Mouse (Mus musculus): Measurements from ENCODE around the gene Pax7. TPM values are rescaled to one million over a fixed set of nuclear protein-coding genes. Genes with fewer than 3 reads are reported as not detected.

Pax7 gene
- polyA plus RNA-seq, 1 experiment from 2014 or later, result 6.5 TPM

DNA sequence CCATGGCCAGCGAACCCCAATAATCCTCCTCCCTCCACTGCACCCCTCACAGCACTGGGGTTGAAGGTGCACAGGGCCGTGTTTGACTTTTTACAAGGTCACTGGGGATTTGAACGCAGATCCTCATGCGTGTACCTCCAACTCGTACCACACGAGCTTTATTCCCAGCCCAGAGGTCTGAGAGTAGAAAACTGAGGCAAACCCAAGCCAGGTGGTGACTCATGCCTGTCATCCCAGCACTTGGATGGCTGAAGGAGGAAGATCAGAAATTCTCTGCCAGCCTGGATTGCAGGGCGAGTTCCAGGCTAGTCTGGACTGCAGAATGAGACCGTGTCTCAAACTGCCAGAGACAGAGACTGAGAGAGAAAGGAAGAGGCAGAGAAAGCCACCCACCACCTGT is 28.4 kb downstream of the Pax7 start:
- WGBS, result 84% methylated on average over 8 of the region's 8 CpGs

DNA sequence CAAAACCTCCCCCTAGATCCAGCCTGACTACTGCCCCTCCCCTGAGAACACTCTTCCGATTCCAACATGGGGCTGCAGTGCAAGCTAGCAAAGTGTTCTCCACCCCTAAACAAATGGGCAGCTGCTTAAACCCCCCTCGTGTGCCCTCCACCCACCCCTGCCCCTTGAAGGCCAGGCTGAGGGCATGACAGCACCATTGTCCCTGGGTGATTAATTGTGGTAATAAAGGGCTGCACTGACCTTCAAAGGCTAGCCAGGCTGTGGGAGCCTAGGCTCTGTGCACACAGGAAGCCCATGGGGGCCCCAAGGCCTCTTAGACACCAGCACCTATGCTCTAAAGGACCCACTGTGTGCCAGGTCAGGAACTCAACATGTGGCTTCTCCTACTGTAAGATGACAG is 29.3 kb downstream of the Pax7 start:
- Histone ChIP-seq H3K36me3 (no peaks in the 10 kb centered on the region), H3K27me3 (peaks cover 80% of the 10 kb centered on the region), H3K9ac (replicated peaks) (no peak overlapping the region), H3K27ac (no peak overlapping the region), H3K4me1 (replicated peaks) (peaks cover 60% of the 10 kb centered on the region), H3K4me3 (replicated peaks) (no peak overlapping the region), H3K9me3 (no peaks in the 10 kb centered on the region), H3K4me2 (replicated peaks) (no peak overlapping the region)
- no peak for ATAC-seq
- 38% methylated on average over 2 of the region's 2 CpGs for WGBS

More for the DNA sequence above, 28.4 kb downstream of the Pax7 start:
- Histone ChIP-seq H3K27ac (no peak overlapping the region), H3K9me3 (no peaks in the 10 kb centered on the region), H3K4me1 (replicated peaks) (peaks cover 66% of the 10 kb centered on the region), H3K4me3 (replicated peaks) (no peak overlapping the region), H3K4me2 (replicated peaks) (no peak overlapping the region), H3K36me3 (no peaks in the 10 kb centered on the region), H3K9ac (replicated peaks) (no peak overlapping the region), H3K27me3 (peaks cover 82% of the 10 kb centered on the region)
- no peak for ATAC-seq

- Histone ChIP-seq H3K4me3 (replicated peaks) (no peak overlapping the region), H3K27me3 (peaks cover 84% of the 10 kb centered on the region), H3K27ac (no peak overlapping the region), H3K9me3 (no peaks in the 10 kb centered on the region), H3K4me2 (replicated peaks) (no peak overlapping the region), H3K4me1 (replicated peaks) (peaks cover 31% of the 10 kb centered on the region), H3K36me3 (no peaks in the 10 kb centered on the region), H3K9ac (replicated peaks) (no peak overlapping the region)
- WGBS, result 74% methylated on average over 9 of the region's 10 CpGs
- no peak for ATAC-seq
Measured at GRCm38 (mm10) chr4:139799436-139800100, 33.8 kb downstream of the Pax7 start.

GRCm38 (mm10) chr4:139797344-139797743 is 36.0 kb downstream of the Pax7 start:
- no peak overlapping the region for H3K9ac ChIP-seq (replicated peaks)
- peaks cover 69% of the 10 kb centered on the region for H3K27me3 ChIP-seq
- H3K36me3 ChIP-seq, result no peaks in the 10 kb centered on the region
- WGBS, result 71% methylated on average over 4 of the region's 4 CpGs
- no peak overlapping the region for H3K27ac ChIP-seq
- peaks cover 42% of the 10 kb centered on the region for H3K4me1 ChIP-seq (replicated peaks)
- no peak overlapping the region for H3K4me3 ChIP-seq (replicated peaks)
- H3K9me3 ChIP-seq, result no peaks in the 10 kb centered on the region
- ATAC-seq, result no peak
- no peak overlapping the region for H3K4me2 ChIP-seq (replicated peaks)

- Histone ChIP-seq H3K27ac (no peak overlapping the region), H3K4me3 (replicated peaks) (no peak overlapping the region), H3K9ac (replicated peaks) (no peak overlapping the region), H3K4me2 (replicated peaks) (no peak overlapping the region), H3K36me3 (no peaks in the 10 kb centered on the region), H3K9me3 (no peaks in the 10 kb centered on the region), H3K4me1 (replicated peaks) (peaks cover 50% of the 10 kb centered on the region), H3K27me3 (peaks cover 59% of the 10 kb centered on the region)
- 44% methylated on average over 9 of the region's 9 CpGs for WGBS
- no peak for ATAC-seq
Measured at GRCm38 (mm10) chr4:139796115-139796514, 37.2 kb downstream of the Pax7 start.

GRCm38 (mm10) chr4:139791168-139791567 is 42.2 kb downstream of the Pax7 start:
- no peak for ATAC-seq
- H3K4me3 ChIP-seq (replicated peaks), result no peak overlapping the region
- H3K4me2 ChIP-seq (replicated peaks), result no peak overlapping the region
- no peaks in the 10 kb centered on the region for H3K36me3 ChIP-seq
- H3K9ac ChIP-seq (replicated peaks), result no peak overlapping the region
- H3K9me3 ChIP-seq, result no peaks in the 10 kb centered on the region
- 47% methylated on average over 8 of the region's 8 CpGs for WGBS
- no peak overlapping the region for H3K27ac ChIP-seq
- peaks cover 34% of the 10 kb centered on the region for H3K27me3 ChIP-seq
- peaks cover 55% of the 10 kb centered on the region for H3K4me1 ChIP-seq (replicated peaks)

DNA sequence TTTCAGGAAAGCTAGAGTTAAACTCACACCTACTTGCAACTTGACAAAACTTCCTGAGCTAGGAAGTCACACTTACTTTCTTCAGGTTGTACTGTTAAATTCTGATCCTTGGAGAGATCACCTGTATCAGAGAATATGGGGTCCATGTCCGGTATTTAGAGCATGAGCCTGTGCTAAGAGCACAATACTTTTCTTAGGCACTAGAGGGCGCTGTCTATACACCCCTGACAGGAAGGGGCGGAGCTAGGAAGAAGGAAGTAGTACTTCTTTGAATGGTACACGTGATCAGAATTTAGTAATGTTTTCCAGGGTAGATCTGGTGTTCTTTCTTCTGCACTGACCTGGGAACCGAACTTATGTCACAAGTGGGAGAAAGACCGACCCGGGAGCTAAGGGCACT is 43.6 kb downstream of the Pax7 start:
- Histone ChIP-seq H3K27ac (no peak overlapping the region), H3K9me3 (no peaks in the 10 kb centered on the region), H3K4me2 (replicated peaks) (no peak overlapping the region), H3K9ac (replicated peaks) (no peak overlapping the region), H3K36me3 (no peaks in the 10 kb centered on the region), H3K4me3 (replicated peaks) (no peak overlapping the region), H3K4me1 (replicated peaks) (peaks cover 50% of the 10 kb centered on the region), H3K27me3 (peaks cover 27% of the 10 kb centered on the region)
- 81% methylated on average over 7 of the region's 7 CpGs for WGBS
- ATAC-seq, result no peak

DNA sequence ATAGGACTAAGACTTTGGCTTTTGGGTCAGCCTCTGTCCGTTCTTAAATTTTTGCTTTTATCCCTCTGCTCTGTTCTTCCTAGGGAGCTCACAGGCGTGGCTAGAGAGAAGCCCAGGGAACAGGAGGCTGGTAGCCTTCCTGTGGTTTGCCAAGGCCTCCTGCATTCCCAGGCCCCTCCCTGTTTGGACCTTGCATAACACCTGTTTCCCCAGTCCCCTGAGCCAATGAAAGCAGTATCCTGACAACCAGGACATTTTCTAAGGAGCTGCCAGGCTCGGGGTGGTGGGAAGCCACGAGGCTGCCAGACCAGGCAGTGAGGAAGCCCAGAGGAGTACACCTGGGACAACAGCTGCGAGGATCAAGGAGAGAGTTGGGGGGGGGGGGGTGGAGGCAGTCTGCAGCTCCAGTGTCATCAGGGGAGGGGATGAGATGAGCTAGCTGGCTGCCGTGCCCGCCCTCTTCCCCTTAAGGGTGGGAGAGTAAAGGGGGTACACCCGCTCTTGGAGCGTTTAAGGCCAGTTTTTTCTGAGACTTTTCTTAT is 50.3 kb downstream of the Pax7 start:
- Histone ChIP-seq H3K4me3 (replicated peaks) (no peak overlapping the region), H3K9me3 (no peaks in the 10 kb centered on the region), H3K4me2 (replicated peaks) (no peak overlapping the region), H3K27me3 (peaks cover 21% of the 10 kb centered on the region; the same call in 1 of the 2 replicates), H3K9ac (replicated peaks) (no peak overlapping the region), H3K36me3 (no peaks in the 10 kb centered on the region; the same call in 1 of the 2 replicates), H3K4me1 (replicated peaks) (peaks cover 9% of the 10 kb centered on the region), H3K27ac (no peak overlapping the region)
- no peak for ATAC-seq
- 67% methylated on average over 9 of the region's 9 CpGs for WGBS

DNA sequence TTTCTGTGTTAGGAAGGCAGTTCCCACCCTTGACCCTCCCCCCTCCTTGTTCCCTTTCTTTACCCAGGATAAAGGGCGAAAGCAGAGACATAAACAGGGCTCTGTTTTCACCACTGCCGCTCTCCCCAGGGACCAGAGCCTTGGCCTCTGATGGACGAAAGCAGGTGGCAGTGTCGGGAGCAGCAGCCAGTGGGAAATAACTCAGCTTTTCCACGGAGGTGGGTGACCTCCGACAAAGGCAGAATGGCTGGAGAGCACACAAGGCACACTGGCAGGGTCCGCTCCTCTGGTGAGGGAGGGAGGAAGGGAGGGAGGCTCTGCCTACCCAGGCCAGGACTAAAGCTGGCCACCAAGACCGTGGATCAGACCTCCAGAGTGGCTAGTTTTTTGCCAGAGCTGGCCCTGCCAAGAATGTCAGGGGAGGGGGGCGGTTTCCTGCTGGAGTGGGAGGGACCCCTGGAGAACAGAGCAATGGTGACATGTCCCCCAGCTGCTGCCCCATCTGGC is 62.1 kb downstream of the Pax7 start:
- Histone ChIP-seq H3K36me3 (peaks cover 7% of the 10 kb centered on the region; the same call in 1 of the 2 replicates), H3K27me3 (peaks cover 39% of the 10 kb centered on the region), H3K4me1 (replicated peaks) (peaks cover 63% of the 10 kb centered on the region), H3K27ac (peak overlapping the region; percentile 39; the same call in 1 of the 2 replicates), H3K4me2 (replicated peaks) (peak overlapping the region; percentile 26), H3K9me3 (no peaks in the 10 kb centered on the region), H3K4me3 (replicated peaks) (no peak overlapping the region), H3K9ac (replicated peaks) (no peak overlapping the region)
- WGBS, result 4% methylated on average over 9 of the region's 9 CpGs
- ATAC-seq, result 0 out of 2 replicates have a peak, but pooled peaks have one; percentile 58

DNA sequence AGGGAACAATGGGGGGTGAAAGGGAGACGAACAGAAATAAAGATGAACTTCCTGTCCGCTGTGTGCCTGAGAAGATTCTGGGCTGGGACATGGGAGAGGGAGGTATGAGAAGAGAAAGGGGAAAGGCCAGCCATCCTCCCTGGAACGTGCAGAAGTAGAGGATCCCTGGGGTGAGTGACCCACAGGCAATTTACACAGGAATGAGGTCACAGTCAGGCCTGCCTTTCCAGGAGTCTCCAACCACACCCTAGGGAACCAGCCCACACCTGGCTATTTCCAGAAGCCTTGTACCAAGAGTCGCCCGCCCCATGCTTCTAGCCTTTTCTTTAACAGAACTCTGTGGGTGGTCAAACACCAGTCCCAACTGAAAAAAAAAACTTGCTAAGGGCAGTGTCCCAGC is 65.5 kb downstream of the Pax7 start:
- peaks cover 78% of the 10 kb centered on the region for H3K4me1 ChIP-seq (replicated peaks)
- peak overlapping the region; percentile 75 for H3K27ac ChIP-seq
- no peaks in the 10 kb centered on the region for H3K9me3 ChIP-seq
- no peak overlapping the region for H3K4me3 ChIP-seq (replicated peaks)
- H3K4me2 ChIP-seq (replicated peaks), result peak overlapping the region; percentile 26; the same call in 1 of the 2 replicates
- H3K27me3 ChIP-seq, result peaks cover 55% of the 10 kb centered on the region
- no peaks in the 10 kb centered on the region for H3K36me3 ChIP-seq
- ATAC-seq, result no peak
- no peak overlapping the region for H3K9ac ChIP-seq (replicated peaks)
- 31% methylated on average over 5 of the region's 5 CpGs for WGBS

DNA sequence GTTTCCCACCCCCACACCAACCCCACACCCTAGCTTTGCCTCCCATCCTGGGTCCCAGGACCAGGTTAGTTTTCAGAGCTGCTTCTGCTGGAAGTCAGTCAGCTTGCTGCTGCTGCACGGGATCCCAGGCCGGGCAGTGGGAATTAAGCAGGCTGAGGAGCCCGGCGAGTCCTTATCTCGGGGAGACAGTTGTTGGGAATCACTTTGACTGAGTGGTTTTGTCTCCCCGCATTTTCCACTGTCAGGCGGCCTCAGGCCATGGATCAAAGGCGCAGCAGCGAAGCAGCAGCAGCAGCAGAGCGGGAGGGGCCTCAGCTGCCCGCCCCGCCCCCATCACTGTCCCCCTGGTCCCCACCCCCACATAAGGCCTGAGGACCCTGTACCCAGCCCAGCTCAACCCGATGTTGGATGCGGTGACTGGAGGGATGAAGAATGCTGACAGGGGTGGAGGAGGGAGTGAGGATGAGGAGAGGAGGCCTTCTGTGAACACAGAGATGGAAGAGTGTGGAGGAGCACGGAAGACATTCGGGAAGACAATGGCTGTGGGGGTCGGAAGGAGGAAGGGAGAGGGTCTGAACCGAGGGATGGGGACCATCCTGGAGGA is 66.1 kb downstream of the Pax7 start:
- WGBS, result 3% methylated on average over 18 of the region's 18 CpGs
- no peaks in the 10 kb centered on the region for H3K36me3 ChIP-seq
- H3K27ac ChIP-seq, result peak overlapping the region; percentile 75
- H3K9ac ChIP-seq (replicated peaks), result peak overlapping the region; percentile 44; the same call in 1 of the 2 replicates
- ATAC-seq, result peak; percentile 72
- H3K27me3 ChIP-seq, result peaks cover 54% of the 10 kb centered on the region
- H3K4me3 ChIP-seq (replicated peaks), result no peak overlapping the region
- H3K4me2 ChIP-seq (replicated peaks), result peak overlapping the region; percentile 26
- no peaks in the 10 kb centered on the region for H3K9me3 ChIP-seq
- H3K4me1 ChIP-seq (replicated peaks), result peaks cover 80% of the 10 kb centered on the region

DNA sequence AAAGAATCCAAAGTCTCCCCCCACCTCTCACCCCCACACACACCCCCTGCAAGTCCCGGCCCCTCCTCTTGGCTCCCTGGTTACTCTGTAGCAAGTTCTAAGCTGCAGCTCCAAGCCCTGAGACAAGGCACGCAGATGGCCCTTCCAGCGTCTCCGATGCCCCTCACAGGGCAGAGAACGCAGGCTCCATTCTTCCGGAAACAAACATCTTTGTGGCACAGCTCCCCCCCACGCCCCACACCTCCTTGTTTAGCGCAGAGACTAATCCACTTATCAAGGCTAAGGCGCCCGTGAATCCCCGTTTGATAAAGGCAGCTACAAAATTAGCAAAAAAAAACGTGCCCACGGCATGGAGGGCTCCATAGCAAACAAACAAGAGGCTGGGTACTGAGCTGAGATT is 71.4 kb downstream of the Pax7 start:
- Histone ChIP-seq H3K4me1 (replicated peaks) (peaks cover 89% of the 10 kb centered on the region), H3K27ac (peak overlapping the region; percentile 82), H3K27me3 (peaks cover 24% of the 10 kb centered on the region; the same call in 1 of the 2 replicates), H3K36me3 (no peaks in the 10 kb centered on the region), H3K9ac (replicated peaks) (no peak overlapping the region), H3K9me3 (no peaks in the 10 kb centered on the region), H3K4me2 (replicated peaks) (0 out of 2 replicates have a peak overlapping the region, but pooled peaks have one; percentile 10), H3K4me3 (replicated peaks) (no peak overlapping the region)
- WGBS, result 4% methylated on average over 13 of the region's 13 CpGs
- no peak for ATAC-seq
